Mouse (Mus musculus) forebrain, embryonic 16.5 days (tissue): Measurements from ENCODE around the gene Zfand4. TPM values are rescaled to one million over a fixed set of nuclear protein-coding genes. Genes with fewer than 3 reads are reported as not detected.

Experiments used
- ATAC-seq: fragments of 200-750 bp; cut with Nextera tagmentation; 2 replicates; pipeline ENCODE4 v1.8.0; 2017; ENCODE audit warnings: mild to moderate bottlenecking, moderate library complexity
- H3K27ac ChIP-seq: fragments of 300-500 bp; sonication (generic); 2 replicates; pipeline ENCODE4 v1.5.1; 2014; ENCODE audit warnings: low read length, control low read depth
- H3K27me3 ChIP-seq: fragments of 300-500 bp; sonication (generic); replicated peaks from 2 replicates; pipeline ENCODE4 v1.6.1; 2014; ENCODE audit warnings: low read length; ENCODE audit not compliant: control insufficient read depth, insufficient read depth
- H3K36me3 ChIP-seq: fragments of 300-500 bp; sonication (generic); 2 replicates; pipeline ENCODE4 v1.6.1; 2014; ENCODE audit not compliant: control insufficient read depth, insufficient read depth
- H3K4me1 ChIP-seq: fragments of 300-500 bp; sonication (generic); replicated peaks from 2 replicates; pipeline ENCODE4 v1.6.1; 2014; ENCODE audit warnings: low read length; ENCODE audit not compliant: control insufficient read depth, insufficient read depth
- H3K4me2 ChIP-seq: fragments of 300-500 bp; sonication (generic); 2 replicates; pipeline ENCODE4 v1.6.1; 2014; ENCODE audit warnings: mild to moderate bottlenecking, low read length, control low read depth
- H3K4me3 ChIP-seq: fragments of 300-500 bp; sonication (generic); replicated peaks from 2 replicates; pipeline ENCODE4 v1.5.1; 2014; ENCODE audit warnings: mild to moderate bottlenecking, low read length, control low read depth
- H3K9ac ChIP-seq: fragments of 300-500 bp; sonication (generic); replicated peaks from 2 replicates; pipeline ENCODE4 v1.6.1; 2014; ENCODE audit warnings: low read depth, low read length, control low read depth
- H3K9me3 ChIP-seq: fragments of 300-500 bp; sonication (generic); 2 replicates; pipeline ENCODE4 v1.6.1; 2016; ENCODE audit warnings: low read length; ENCODE audit not compliant: control insufficient read depth
- WGBS: fragments of 180-500 bp; shearing (Covaris S2); extraction: QIAGEN DNeasy Blood & Tissue Kit; methylation state at CpG from one replicate; pipeline ENCODE4 v1.1.7; 2014; 5-methylcytosine and 5-hydroxymethylcytosine counted together
- polyA plus RNA-seq: library from polyadenylated mRNA; unstranded; fragments of >200 nt; fragmentation: Nextera tagmentation; extraction: Ambion mirVana; gene quantifications from 2 replicates; pipeline ENCODE4 v1.2.1, GENCODE M21; 2015

The Zfand4 gene
- polyA plus RNA-seq, 1 experiment from 2014 or later, result 7.2 TPM

- no peak for ATAC-seq
- 49% methylated on average over 4 of the region's 4 CpGs for WGBS
- no peaks in the 10 kb centered on the region for H3K4me1 ChIP-seq
Measured at GRCm38 (mm10) chr6:116356948-116357325, 92.9 kb downstream of the Zfand4 start.

GRCm38 (mm10) chr6:116358056-116358455 is 94.0 kb downstream of the Zfand4 start:
- Histone ChIP-seq H3K27me3 (no peaks in the 10 kb centered on the region), H3K4me2 (no peak overlapping the region), H3K9ac (no peak overlapping the region), H3K36me3 (no peaks in the 10 kb centered on the region), H3K4me3 (no peak overlapping the region), H3K27ac (no peak overlapping the region), H3K4me1 (no peaks in the 10 kb centered on the region), H3K9me3 (no peaks in the 10 kb centered on the region)
- no peak for ATAC-seq
- 74% methylated on average over 8 of the region's 8 CpGs for WGBS

More at GRCm38 (mm10) chr6:116356948-116357325, 92.9 kb downstream of the Zfand4 start:
- no peaks in the 10 kb centered on the region for H3K9me3 ChIP-seq
- H3K36me3 ChIP-seq, result no peaks in the 10 kb centered on the region
- no peaks in the 10 kb centered on the region for H3K27me3 ChIP-seq
- H3K4me2 ChIP-seq, result no peak overlapping the region
- H3K4me3 ChIP-seq, result no peak overlapping the region
- no peak overlapping the region for H3K27ac ChIP-seq
- H3K9ac ChIP-seq, result no peak overlapping the region

- H3K9me3 ChIP-seq, result no peaks in the 10 kb centered on the region
- H3K4me1 ChIP-seq, result no peaks in the 10 kb centered on the region
- H3K27ac ChIP-seq, result no peak overlapping the region
- no peak for ATAC-seq
- H3K4me3 ChIP-seq, result no peak overlapping the region
- 78% methylated on average over 3 of the region's 3 CpGs for WGBS
- no peaks in the 10 kb centered on the region for H3K27me3 ChIP-seq
- no peak overlapping the region for H3K4me2 ChIP-seq
- H3K9ac ChIP-seq, result no peak overlapping the region
- H3K36me3 ChIP-seq, result no peaks in the 10 kb centered on the region
Measured at GRCm38 (mm10) chr6:116359256-116359655, 95.2 kb downstream of the Zfand4 start.

GRCm38 (mm10) chr6:116361463-116361862 is 97.4 kb downstream of the Zfand4 start:
- no peaks in the 10 kb centered on the region for H3K27me3 ChIP-seq
- H3K4me3 ChIP-seq, result no peak overlapping the region
- 91% methylated on average over 3 of the region's 3 CpGs for WGBS
- ATAC-seq, result no peak
- H3K9ac ChIP-seq, result no peak overlapping the region
- no peak overlapping the region for H3K27ac ChIP-seq
- H3K36me3 ChIP-seq, result no peaks in the 10 kb centered on the region
- H3K4me1 ChIP-seq, result no peaks in the 10 kb centered on the region
- H3K9me3 ChIP-seq, result no peaks in the 10 kb centered on the region
- H3K4me2 ChIP-seq, result no peak overlapping the region

- ATAC-seq, result no peak
Measured at GRCm38 (mm10) chr6:116361993-116362392, 98.0 kb downstream of the Zfand4 start.

GRCm38 (mm10) chr6:116367971-116368370 is 103.9 kb downstream of the Zfand4 start:
- Histone ChIP-seq H3K9me3 (no peaks in the 10 kb centered on the region), H3K4me2 (no peak overlapping the region), H3K4me1 (no peaks in the 10 kb centered on the region), H3K27ac (no peak overlapping the region), H3K9ac (no peak overlapping the region), H3K36me3 (no peaks in the 10 kb centered on the region), H3K27me3 (no peaks in the 10 kb centered on the region), H3K4me3 (no peak overlapping the region)
- ATAC-seq, result no peak
- 81% methylated on average over 11 of the region's 11 CpGs for WGBS

More at GRCm38 (mm10) chr6:116361993-116362392, 98.0 kb downstream of the Zfand4 start:
- 93% methylated on average over 4 of the region's 4 CpGs for WGBS
- Histone ChIP-seq H3K36me3 (no peaks in the 10 kb centered on the region), H3K4me2 (no peak overlapping the region), H3K4me1 (no peaks in the 10 kb centered on the region), H3K27ac (no peak overlapping the region), H3K9me3 (no peaks in the 10 kb centered on the region), H3K4me3 (no peak overlapping the region), H3K9ac (no peak overlapping the region), H3K27me3 (no peaks in the 10 kb centered on the region)

GRCm38 (mm10) chr6:116369811-116370210 is 105.8 kb downstream of the Zfand4 start:
- Histone ChIP-seq H3K4me2 (no peak overlapping the region), H3K36me3 (no peaks in the 10 kb centered on the region), H3K9me3 (no peaks in the 10 kb centered on the region), H3K4me1 (no peaks in the 10 kb centered on the region), H3K27me3 (no peaks in the 10 kb centered on the region), H3K9ac (no peak overlapping the region), H3K4me3 (no peak overlapping the region), H3K27ac (no peak overlapping the region)
- WGBS, result 92% methylated on average over 1 of the region's 1 CpGs
- ATAC-seq, result no peak

GRCm38 (mm10) chr6:116370216-116370976 is 106.4 kb downstream of the Zfand4 start:
- Histone ChIP-seq H3K4me3 (no peak overlapping the region), H3K9me3 (no peaks in the 10 kb centered on the region), H3K4me2 (no peak overlapping the region), H3K9ac (no peak overlapping the region), H3K4me1 (no peaks in the 10 kb centered on the region), H3K36me3 (no peaks in the 10 kb centered on the region), H3K27me3 (no peaks in the 10 kb centered on the region), H3K27ac (no peak overlapping the region)
- WGBS, result 86% methylated on average over 6 of the region's 6 CpGs
- no peak for ATAC-seq

GRCm38 (mm10) chr6:116371500-116371899 is 107.5 kb downstream of the Zfand4 start:
- Histone ChIP-seq H3K9ac (no peak overlapping the region), H3K36me3 (no peaks in the 10 kb centered on the region), H3K4me1 (no peaks in the 10 kb centered on the region), H3K27me3 (no peaks in the 10 kb centered on the region), H3K9me3 (no peaks in the 10 kb centered on the region), H3K4me2 (no peak overlapping the region), H3K27ac (no peak overlapping the region), H3K4me3 (no peak overlapping the region)
- no peak for ATAC-seq
- 93% methylated on average over 3 of the region's 3 CpGs for WGBS
